Mouse (Mus musculus) right cerebral cortex, adult 18-20 months (tissue): ENCODE measurements at regions not wholly inside any gene's neighbourhood (a gene's known extent, or its start where the extent isn't known, plus 50 kb on each side); places are given as distances from the start of the nearest gene placed in this dataset.

Experiments
- DNase-seq: peaks from one replicate; pipeline ENCODE4 v3.0.0; 2022; ENCODE audit warnings: mixed read lengths

DNA sequence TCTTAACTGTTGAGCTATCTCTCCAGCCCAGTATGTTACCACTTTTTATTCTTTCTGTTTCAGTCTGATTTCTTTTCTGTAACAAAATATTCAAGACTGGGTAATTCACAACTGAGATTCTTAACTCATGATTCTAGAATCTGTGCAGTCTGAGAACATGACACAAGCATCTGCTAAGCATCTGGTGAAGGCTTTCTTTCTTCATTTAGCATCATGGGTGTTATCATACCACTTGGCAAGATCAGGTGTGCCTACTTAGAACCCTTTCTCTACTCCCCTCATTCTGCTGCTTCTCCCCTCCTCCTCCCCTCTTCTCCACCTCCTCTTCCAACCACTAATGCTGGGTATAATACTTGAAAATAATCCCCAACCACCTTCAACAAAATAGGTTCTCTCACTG is 62.1 kb upstream of the Pfn2 start:
- no peak for DNase-seq

- DNase-seq, result peak; percentile 57
Observed at GRCm38 (mm10) chr3:57911831-57912596, 64.1 kb upstream of the Pfn2 start.

DNA sequence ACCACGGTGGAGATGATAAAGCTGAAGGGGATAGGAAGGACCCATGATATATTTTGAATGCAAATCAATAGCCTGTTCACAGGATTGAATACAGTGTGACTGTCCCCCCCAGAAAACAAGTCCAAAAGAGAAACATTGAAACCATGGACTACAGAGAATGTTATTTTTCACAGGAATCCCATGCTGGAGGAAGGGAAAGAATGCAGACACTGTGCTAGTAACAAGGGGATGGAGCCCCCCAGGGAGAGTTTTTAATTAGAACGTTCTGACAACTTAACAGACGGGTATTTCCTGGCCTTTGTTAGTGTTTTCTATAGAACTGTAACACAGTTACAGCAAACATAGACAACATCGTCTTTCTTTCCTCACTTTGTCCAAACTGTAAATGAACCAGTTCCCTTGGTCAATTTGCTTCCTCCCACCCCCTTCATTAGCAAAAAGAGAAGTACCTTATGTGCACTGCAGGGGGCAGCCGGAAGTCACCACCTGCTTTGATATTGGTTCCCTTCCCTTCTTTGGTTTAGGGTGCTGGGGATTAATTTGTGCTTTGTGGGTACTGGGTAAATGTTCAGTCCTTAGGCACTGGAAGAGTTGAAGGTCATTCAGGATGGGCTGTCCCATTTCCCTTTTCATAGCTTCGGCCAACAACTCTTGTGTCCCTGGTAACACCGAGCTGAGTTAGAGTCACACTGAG is 64.9 kb upstream of the Pfn2 start:
- DNase-seq, result no peak

- DNase-seq, result no peak
Observed at GRCm38 (mm10) chr3:57914687-57915086, 66.8 kb upstream of the Pfn2 start.

- no peak for DNase-seq
Observed at GRCm38 (mm10) chr3:57918913-57919312, 71.0 kb upstream of the Pfn2 start.

DNA sequence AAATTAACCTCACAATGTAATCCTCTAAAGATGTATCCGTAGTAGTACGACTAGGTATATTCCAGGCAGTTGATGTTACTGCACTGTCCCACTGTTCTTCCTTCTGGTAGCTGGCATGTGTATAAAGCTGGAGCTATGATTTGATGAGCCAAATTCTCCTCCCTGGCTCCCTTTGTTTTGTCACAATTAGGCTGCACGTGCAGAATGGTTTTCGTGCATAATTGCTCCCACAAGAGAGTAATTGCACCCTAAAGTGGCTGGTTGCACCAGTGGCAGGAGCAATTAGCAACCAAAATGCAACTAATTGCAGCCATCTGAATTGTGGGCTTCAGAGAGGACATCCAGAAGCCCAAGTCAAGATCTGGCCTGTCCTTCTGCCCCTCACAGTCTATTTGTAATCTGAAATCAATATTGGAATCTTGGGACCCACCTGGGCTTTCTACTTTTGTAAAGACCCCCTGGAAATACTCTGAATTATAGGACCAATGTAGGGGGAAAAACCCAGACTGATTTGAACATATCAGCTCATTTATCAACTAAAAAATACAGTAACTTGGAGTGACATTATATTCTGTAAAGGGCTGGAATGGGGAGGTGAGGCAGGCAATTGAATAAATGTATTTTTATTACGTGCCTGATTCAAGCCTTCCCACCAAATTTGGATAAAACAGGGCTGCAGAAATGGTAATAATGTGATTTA is 71.7 kb upstream of the Pfn2 start:
- DNase-seq, result no peak

DNA sequence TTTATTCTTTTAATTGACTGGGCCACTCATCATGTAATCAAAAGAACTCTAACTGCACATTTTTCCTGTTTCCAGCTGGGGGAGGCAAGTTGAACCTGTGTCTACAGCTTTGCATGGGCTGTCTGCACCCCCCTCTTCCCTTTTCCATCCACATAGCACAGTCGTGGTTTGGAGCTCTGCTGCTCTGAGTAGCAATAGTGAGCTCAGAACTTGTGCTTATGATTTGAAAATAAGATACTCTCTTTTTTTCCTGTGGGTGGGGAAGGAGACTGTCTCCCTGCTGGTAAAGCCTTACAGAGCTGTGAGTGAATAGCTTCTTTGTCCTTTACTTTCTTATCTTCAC is 72.2 kb upstream of the Pfn2 start:
- no peak for DNase-seq

GRCm38 (mm10) chr3:57921071-57921882 is 73.4 kb upstream of the Pfn2 start:
- no peak for DNase-seq

- DNase-seq, result no peak
Observed at GRCm38 (mm10) chr3:57923061-57923460, 75.2 kb upstream of the Pfn2 start.

- DNase-seq, result no peak
Observed at GRCm38 (mm10) chr3:57932657-57933539, 85.0 kb upstream of the Pfn2 start.

GRCm38 (mm10) chr3:57935042-57935610 is 87.2 kb upstream of the Pfn2 start:
- peak; percentile 26 for DNase-seq

GRCm38 (mm10) chr3:57940504-57941381 is 92.9 kb upstream of the Pfn2 start:
- DNase-seq, result no peak

DNA sequence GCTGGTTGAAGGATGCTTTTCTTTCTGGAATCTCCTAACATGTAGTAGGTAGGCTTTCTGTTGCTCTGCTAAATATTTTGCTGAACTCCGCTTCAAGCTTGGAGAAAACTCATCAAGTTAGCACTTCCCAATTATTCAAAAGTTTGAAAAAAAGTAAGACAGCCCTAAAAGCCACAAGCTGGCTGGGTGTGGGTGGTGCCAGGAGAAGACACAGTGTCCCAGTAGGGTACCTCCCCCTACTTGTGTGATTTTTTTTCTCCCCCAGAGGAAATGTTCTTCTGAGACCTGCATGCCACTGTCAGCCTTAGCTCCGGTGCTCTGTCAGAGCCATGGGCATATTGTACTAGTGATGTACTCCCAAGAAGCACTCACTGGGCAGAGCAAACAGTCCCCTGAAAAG is 96.8 kb upstream of the Pfn2 start:
- peak; percentile 71 for DNase-seq

GRCm38 (mm10) chr3:57945765-57946164 is 97.9 kb upstream of the Pfn2 start:
- no peak for DNase-seq

DNA sequence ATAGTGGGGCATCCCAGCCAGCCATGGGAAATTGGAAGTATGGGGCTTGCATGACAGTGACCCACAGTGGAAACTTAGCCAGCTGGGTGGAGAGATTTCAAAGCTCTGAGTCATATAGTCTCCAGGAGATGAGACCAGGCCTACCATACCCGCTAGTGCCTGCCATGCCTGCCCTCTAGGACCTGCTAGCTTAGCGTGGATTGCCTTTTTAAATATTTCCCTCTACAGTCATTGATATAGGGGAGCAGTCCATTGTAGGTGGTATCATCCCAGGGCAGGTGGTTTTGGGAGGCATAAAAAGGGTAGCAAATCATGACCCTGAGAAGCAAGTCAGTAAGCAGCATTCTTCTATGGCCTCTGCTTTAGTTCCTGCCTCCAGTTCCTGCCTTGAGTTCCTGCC is 99.5 kb upstream of the Pfn2 start:
- no peak for DNase-seq

- DNase-seq, result no peak
Observed at GRCm38 (mm10) chr3:57948720-57949119, 100.8 kb upstream of the Pfn2 start.

DNA sequence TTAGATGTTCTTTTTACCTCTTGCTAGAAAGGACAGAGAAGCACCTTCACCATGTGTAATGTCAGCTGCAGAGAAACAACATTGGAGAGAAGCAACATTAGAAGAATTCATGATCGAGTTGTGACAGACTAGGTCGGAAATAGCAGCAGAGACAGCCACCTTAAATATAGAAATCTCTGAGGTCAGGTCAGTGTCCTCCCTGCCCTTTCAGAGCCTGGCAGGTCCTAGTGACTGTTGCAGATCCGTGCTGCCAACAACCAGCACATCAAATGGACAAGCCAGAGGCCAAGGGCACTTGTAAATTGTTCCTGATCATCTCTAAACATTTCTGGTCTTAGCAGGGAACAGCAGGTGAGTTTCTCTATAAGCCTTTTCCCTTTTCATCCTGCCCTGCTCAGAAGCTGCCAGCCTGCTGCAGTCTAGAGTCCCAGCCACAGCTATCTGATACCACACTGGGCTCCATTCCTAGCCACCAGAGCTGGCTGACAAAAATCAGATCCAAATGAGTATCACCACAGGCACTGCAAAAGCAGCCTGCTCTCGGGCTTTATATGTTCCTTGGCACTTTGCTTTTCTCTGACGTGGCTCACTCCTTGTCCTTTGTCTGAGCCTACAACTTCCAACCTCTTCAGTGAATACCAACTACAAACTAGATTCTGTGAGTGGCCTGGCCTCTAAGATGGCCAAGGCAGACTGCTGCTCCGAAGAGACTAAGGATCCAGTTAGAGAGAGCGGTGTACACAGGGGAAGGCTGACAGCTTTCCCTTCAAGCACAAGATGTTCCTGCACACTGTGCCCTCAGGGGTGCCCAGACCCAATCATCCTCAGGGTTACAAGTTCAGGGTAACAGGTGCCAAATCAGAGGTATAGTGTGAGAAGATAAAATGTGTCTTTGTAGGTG is 102.8 kb upstream of the Pfn2 start:
- DNase-seq, result peak; percentile 13

GRCm38 (mm10) chr3:57951438-57951837 is 103.6 kb upstream of the Pfn2 start:
- DNase-seq, result no peak

GRCm38 (mm10) chr3:57957352-57957751 is 109.5 kb upstream of the Pfn2 start:
- DNase-seq, result no peak

- no peak for DNase-seq
Observed at GRCm38 (mm10) chr3:57963965-57964364, 116.1 kb upstream of the Pfn2 start.
